Mouse (Mus musculus): Measurements from ENCODE around the gene Ssbp3. TPM values are rescaled to one million over a fixed set of nuclear protein-coding genes. Genes with fewer than 3 reads are reported as not detected.
A peak's percentile ranks its signal among the peaks of the same experiment; 100 is the strongest.

The Ssbp3 gene
- polyA plus RNA-seq, 1 experiment from 2014 or later = 90.4 TPM

- WGBS = 15% methylated on average over 6 of the region's 6 CpGs
- H3K27me3 ChIP-seq = no peaks in the 10 kb centered on the region
- peaks cover 5% of the 10 kb centered on the region; the same call in 1 of the 2 replicates for H3K36me3 ChIP-seq
- H3K4me1 ChIP-seq = peaks cover 74% of the 10 kb centered on the region
- H3K9me3 ChIP-seq = no peaks in the 10 kb centered on the region
- no peak overlapping the region for H3K4me3 ChIP-seq
- H3K27ac ChIP-seq = peak overlapping the region; percentile 66
- peak; percentile 73; the same call in 1 of the 2 replicates for ATAC-seq (ENCODE audit: borderline replicate concordance, extremely low read depth, low FRiP score, low TSS enrichment)
- H3K9ac ChIP-seq = no peak overlapping the region
- H3K4me2 ChIP-seq = 0 out of 2 replicates have a peak overlapping the region, but pooled peaks have one; percentile 8
Observed at GRCm38 (mm10) chr4:106939223-106939918, 28.9 kb downstream of the Ssbp3 start.

DNA sequence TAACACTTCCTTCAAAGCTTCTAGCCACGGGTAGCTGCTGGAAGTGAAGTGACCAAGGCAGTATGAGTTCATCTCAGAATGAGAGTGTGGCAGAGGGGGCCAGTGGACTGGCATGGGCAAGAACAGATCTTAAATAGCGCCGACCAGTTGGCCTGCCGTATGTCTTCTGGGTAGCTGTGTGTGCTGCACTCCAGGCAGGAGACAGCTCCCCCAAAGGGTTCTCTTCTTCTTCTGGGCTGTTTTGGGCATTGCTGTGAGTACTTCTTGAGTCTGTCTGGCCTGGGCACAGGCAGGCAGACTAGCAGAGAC is 29.4 kb downstream of the Ssbp3 start:
- ATAC-seq (ENCODE audit: borderline replicate concordance, extremely low read depth, low FRiP score, low TSS enrichment) = no peak
- Histone ChIP-seq H3K27ac (peak overlapping the region; percentile 66), H3K27me3 (no peaks in the 10 kb centered on the region), H3K4me2 (no peak overlapping the region), H3K4me3 (no peak overlapping the region), H3K4me1 (peaks cover 72% of the 10 kb centered on the region), H3K36me3 (peaks cover 5% of the 10 kb centered on the region; the same call in 1 of the 2 replicates), H3K9ac (no peak overlapping the region), H3K9me3 (no peaks in the 10 kb centered on the region)
- 39% methylated on average over 4 of the region's 4 CpGs for WGBS

GRCm38 (mm10) chr4:106940945-106941344 is 30.4 kb downstream of the Ssbp3 start:
- no peak overlapping the region for H3K27ac ChIP-seq
- H3K27me3 ChIP-seq = no peaks in the 10 kb centered on the region
- ATAC-seq (ENCODE audit: borderline replicate concordance, extremely low read depth, low FRiP score, low TSS enrichment) = no peak
- no peak overlapping the region for H3K4me3 ChIP-seq
- 62% methylated on average over 6 of the region's 6 CpGs for WGBS
- H3K36me3 ChIP-seq = no peaks in the 10 kb centered on the region
- peaks cover 69% of the 10 kb centered on the region for H3K4me1 ChIP-seq
- H3K9ac ChIP-seq = no peak overlapping the region
- no peaks in the 10 kb centered on the region for H3K9me3 ChIP-seq
- no peak overlapping the region for H3K4me2 ChIP-seq

DNA sequence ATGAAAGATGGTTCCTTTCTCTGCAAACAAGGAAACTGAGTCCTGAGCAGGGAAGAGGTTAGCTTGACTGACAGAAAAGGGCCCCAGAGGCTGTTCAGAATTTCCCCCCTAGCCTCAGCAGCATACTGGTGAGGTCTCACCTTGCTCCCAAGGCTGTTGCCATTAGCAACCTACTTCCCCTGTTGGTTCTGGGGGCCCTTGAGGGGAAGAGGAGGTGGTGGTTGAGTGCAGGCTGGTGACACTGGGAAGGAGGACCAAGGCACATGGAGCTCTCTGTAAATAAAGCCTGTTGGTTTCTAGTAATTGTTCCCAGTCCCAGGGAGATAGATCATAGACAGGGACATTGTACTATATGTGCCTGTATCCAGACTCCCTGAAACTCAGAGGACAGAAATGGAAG is 31.0 kb downstream of the Ssbp3 start:
- no peak for ATAC-seq (ENCODE audit: borderline replicate concordance, extremely low read depth, low FRiP score, low TSS enrichment)
- Histone ChIP-seq H3K4me2 (no peak overlapping the region), H3K4me1 (peaks cover 66% of the 10 kb centered on the region), H3K36me3 (no peaks in the 10 kb centered on the region), H3K4me3 (no peak overlapping the region), H3K9me3 (no peaks in the 10 kb centered on the region), H3K9ac (no peak overlapping the region), H3K27ac (no peak overlapping the region), H3K27me3 (no peaks in the 10 kb centered on the region)

DNA sequence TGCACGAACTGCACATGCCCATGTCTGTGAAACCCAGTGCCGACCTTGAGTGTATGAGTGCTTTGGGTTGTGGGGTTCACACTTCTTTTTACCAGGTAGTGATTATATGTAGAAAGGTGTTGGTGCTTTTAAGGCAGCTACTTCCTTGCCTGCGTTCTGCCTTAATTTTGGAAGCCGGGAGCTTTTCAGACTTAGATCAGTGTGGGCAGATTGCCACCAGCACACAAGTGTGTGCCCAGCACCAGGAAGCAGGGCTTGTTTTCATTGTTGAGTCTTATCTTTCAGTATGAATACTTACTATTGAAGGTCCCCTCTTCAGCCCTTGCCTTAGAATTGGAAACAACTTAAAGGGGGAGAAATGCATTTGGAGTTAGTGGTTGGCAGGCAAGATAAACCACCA is 32.0 kb downstream of the Ssbp3 start:
- no peaks in the 10 kb centered on the region for H3K36me3 ChIP-seq

DNA sequence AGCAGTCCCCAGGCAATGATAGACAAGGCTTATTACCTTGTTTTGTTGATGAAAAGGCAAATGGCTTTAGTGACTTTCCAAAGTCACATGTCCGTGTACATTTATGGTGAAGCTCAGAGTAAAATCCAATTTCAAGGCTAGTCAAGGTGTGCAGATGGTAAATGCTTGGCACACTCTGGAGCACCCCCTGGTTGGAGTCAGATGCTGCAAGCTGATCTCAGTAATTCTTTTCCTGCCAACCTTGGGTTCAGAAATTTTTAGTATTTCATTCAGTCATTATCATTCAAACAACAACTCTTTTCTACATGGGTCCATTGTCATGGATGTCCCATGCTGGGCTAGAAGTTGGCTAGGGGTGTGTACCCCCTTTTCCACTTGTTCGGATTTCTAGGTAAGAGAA is 33.1 kb downstream of the Ssbp3 start:
- no peaks in the 10 kb centered on the region for H3K9me3 ChIP-seq
- H3K27ac ChIP-seq = no peak overlapping the region
- no peaks in the 10 kb centered on the region for H3K27me3 ChIP-seq
- no peak overlapping the region for H3K4me3 ChIP-seq
- H3K4me1 ChIP-seq = peaks cover 77% of the 10 kb centered on the region
- no peak for ATAC-seq (ENCODE audit: borderline replicate concordance, extremely low read depth, low FRiP score, low TSS enrichment)
- no peaks in the 10 kb centered on the region for H3K36me3 ChIP-seq
- H3K9ac ChIP-seq = no peak overlapping the region
- WGBS = 88% methylated on average over 2 of the region's 2 CpGs
- H3K4me2 ChIP-seq = no peak overlapping the region

More for the DNA sequence above, 32.0 kb downstream of the Ssbp3 start:
- Histone ChIP-seq H3K4me2 (no peak overlapping the region), H3K27me3 (no peaks in the 10 kb centered on the region), H3K9ac (no peak overlapping the region), H3K27ac (no peak overlapping the region), H3K9me3 (no peaks in the 10 kb centered on the region), H3K4me3 (no peak overlapping the region), H3K4me1 (peaks cover 72% of the 10 kb centered on the region)
- ATAC-seq (ENCODE audit: borderline replicate concordance, extremely low read depth, low FRiP score, low TSS enrichment) = no peak
- 72% methylated on average over 4 of the region's 4 CpGs for WGBS

DNA sequence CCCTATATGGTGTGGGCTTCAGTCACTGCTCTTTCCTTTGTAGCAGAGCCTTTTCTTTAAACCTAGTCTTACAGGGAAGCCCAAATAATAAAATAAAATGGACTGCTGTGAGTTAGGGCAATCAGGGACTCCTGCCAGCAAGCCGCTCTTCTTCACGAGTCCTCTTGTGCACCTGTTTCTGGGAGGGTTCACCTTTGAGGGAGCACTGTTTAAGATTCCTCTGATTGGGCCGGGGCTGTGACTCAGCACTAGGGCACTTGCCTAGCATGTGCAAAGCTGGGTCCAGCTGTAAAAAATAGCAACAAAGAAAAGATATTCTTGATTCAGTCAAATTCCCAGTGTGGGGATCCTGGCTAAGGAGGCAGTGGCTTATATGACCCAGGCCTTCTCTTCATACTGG is 34.4 kb downstream of the Ssbp3 start:
- no peak overlapping the region for H3K27ac ChIP-seq
- no peak overlapping the region for H3K9ac ChIP-seq
- ATAC-seq (ENCODE audit: borderline replicate concordance, extremely low read depth, low FRiP score, low TSS enrichment) = no peak
- no peaks in the 10 kb centered on the region for H3K9me3 ChIP-seq
- peaks cover 77% of the 10 kb centered on the region for H3K4me1 ChIP-seq
- H3K36me3 ChIP-seq = no peaks in the 10 kb centered on the region
- no peak overlapping the region for H3K4me3 ChIP-seq
- H3K4me2 ChIP-seq = no peak overlapping the region
- WGBS = 57% methylated on average over 3 of the region's 3 CpGs
- no peaks in the 10 kb centered on the region for H3K27me3 ChIP-seq

DNA sequence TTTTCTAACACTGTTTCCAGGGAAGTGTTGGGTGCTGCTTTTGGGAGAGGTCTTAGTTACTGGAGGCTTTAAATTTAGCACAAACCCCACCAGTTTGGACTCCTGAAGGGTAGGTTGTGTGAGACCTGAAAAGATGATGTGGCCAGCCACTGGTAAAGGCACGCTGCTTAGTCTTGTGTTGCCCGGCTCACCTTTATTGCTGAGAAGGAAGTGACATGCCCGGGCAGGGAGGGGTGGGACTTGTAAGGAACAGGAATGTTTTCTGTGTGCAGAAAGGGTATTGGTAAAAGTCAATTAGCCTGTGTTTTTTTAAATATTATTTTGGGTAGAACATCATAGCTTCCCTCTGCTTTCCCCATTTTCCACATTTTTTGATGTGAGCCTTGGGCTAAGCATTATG is 37.2 kb downstream of the Ssbp3 start:
- no peaks in the 10 kb centered on the region for H3K36me3 ChIP-seq
- H3K4me1 ChIP-seq = peaks cover 76% of the 10 kb centered on the region
- H3K4me2 ChIP-seq = no peak overlapping the region
- no peak for ATAC-seq (ENCODE audit: borderline replicate concordance, extremely low read depth, low FRiP score, low TSS enrichment)
- no peak overlapping the region for H3K27ac ChIP-seq
- no peak overlapping the region for H3K9ac ChIP-seq
- no peak overlapping the region for H3K4me3 ChIP-seq
- H3K9me3 ChIP-seq = no peaks in the 10 kb centered on the region
- WGBS = 68% methylated on average over 3 of the region's 3 CpGs
- no peaks in the 10 kb centered on the region for H3K27me3 ChIP-seq

GRCm38 (mm10) chr4:106948546-106948945 is 38.0 kb downstream of the Ssbp3 start:
- peaks cover 80% of the 10 kb centered on the region for H3K4me1 ChIP-seq
- 52% methylated on average over 7 of the region's 7 CpGs for WGBS

DNA sequence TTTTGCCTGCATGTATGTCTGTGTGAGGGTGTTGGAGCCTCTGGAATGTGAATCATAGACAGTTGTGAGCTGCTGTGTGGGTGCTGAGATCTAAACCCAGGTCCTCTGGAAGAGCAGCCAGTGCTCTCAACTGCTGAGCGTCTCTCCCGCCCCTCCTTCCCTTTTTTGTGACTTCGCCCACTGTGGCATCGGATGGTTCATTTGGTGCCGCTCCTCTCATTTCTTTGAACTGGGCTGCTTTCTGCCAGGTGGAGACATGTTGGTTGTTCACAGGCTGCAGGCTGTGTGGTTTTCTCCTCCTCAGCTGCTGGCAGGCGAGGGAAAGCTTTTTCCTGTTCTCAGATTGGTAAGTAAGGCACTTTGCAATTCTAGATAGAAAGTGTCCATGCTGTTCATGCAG is 38.7 kb downstream of the Ssbp3 start:
- Histone ChIP-seq H3K9ac (no peak overlapping the region), H3K9me3 (no peaks in the 10 kb centered on the region), H3K4me1 (peaks cover 83% of the 10 kb centered on the region), H3K27ac (no peak overlapping the region), H3K4me3 (no peak overlapping the region), H3K4me2 (no peak overlapping the region), H3K36me3 (no peaks in the 10 kb centered on the region), H3K27me3 (no peaks in the 10 kb centered on the region)
- ATAC-seq (ENCODE audit: borderline replicate concordance, extremely low read depth, low FRiP score, low TSS enrichment) = no peak
- WGBS = 59% methylated on average over 6 of the region's 6 CpGs

More at GRCm38 (mm10) chr4:106948546-106948945, 38.0 kb downstream of the Ssbp3 start:
- Histone ChIP-seq H3K9ac (no peak overlapping the region; the same call in 1 of the 2 replicates), H3K27ac (no peak overlapping the region), H3K27me3 (no peaks in the 10 kb centered on the region), H3K36me3 (no peaks in the 10 kb centered on the region), H3K4me2 (no peak overlapping the region), H3K9me3 (no peaks in the 10 kb centered on the region), H3K4me3 (no peak overlapping the region)
- peak; percentile 11; the same call in 1 of the 2 replicates for ATAC-seq (ENCODE audit: borderline replicate concordance, extremely low read depth, low FRiP score, low TSS enrichment)

DNA sequence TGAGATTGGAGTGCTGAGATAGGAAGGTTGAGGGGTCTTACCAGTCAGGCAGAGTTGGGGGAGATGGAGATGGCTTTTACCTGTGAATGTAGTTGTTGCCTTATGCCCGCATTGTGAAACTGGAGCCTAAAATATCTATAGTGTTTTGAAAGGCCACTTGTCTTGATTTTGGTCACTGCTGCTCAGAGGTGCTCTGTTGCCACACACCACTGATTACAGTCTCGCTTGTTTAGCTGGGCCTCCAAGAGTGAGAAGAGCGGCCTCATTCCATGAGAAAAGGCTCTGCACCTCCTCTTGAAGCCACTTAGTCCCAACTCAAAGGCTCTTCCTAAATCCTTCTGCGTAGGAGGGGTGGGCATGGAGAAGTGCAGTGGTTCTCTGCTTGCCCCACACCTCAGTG is 40.3 kb downstream of the Ssbp3 start:
- H3K9me3 ChIP-seq = no peaks in the 10 kb centered on the region
- H3K27me3 ChIP-seq = no peaks in the 10 kb centered on the region
- no peaks in the 10 kb centered on the region for H3K36me3 ChIP-seq
- WGBS = 65% methylated on average over 4 of the region's 4 CpGs
- ATAC-seq (ENCODE audit: borderline replicate concordance, extremely low read depth, low FRiP score, low TSS enrichment) = no peak
- H3K4me2 ChIP-seq = no peak overlapping the region
- H3K4me3 ChIP-seq = no peak overlapping the region
- H3K27ac ChIP-seq = no peak overlapping the region
- H3K9ac ChIP-seq = no peak overlapping the region
- peaks cover 83% of the 10 kb centered on the region for H3K4me1 ChIP-seq

GRCm38 (mm10) chr4:106951455-106951854 is 41.0 kb downstream of the Ssbp3 start:
- 59% methylated on average over 4 of the region's 4 CpGs for WGBS

GRCm38 (mm10) chr4:106953221-106953620 is 42.7 kb downstream of the Ssbp3 start:
- Histone ChIP-seq H3K27ac (no peak overlapping the region), H3K4me1 (peaks cover 84% of the 10 kb centered on the region), H3K9ac (no peak overlapping the region), H3K36me3 (no peaks in the 10 kb centered on the region), H3K9me3 (no peaks in the 10 kb centered on the region), H3K4me2 (no peak overlapping the region), H3K4me3 (no peak overlapping the region), H3K27me3 (no peaks in the 10 kb centered on the region)
- no peak for ATAC-seq (ENCODE audit: borderline replicate concordance, extremely low read depth, low FRiP score, low TSS enrichment)

More at GRCm38 (mm10) chr4:106951455-106951854, 41.0 kb downstream of the Ssbp3 start:
- H3K4me2 ChIP-seq = no peak overlapping the region
- peaks cover 88% of the 10 kb centered on the region for H3K4me1 ChIP-seq
- ATAC-seq (ENCODE audit: borderline replicate concordance, extremely low read depth, low FRiP score, low TSS enrichment) = no peak
- H3K27ac ChIP-seq = no peak overlapping the region
- H3K9me3 ChIP-seq = no peaks in the 10 kb centered on the region
- H3K4me3 ChIP-seq = no peak overlapping the region
- H3K36me3 ChIP-seq = no peaks in the 10 kb centered on the region
- H3K27me3 ChIP-seq = no peaks in the 10 kb centered on the region
- no peak overlapping the region for H3K9ac ChIP-seq
